Mouse (Mus musculus): ENCODE results near the gene Olfr58. TPM values are rescaled to one million over a fixed set of nuclear protein-coding genes. Genes with fewer than 3 reads are reported as not detected.
"Not testable (repeated sequence)": the region's sequence is repeated elsewhere in the genome, so short reads cannot be mapped to it uniquely, and the experiment has no call there.

Gene Olfr58
- not detected for total RNA-seq (2021)

DNA sequence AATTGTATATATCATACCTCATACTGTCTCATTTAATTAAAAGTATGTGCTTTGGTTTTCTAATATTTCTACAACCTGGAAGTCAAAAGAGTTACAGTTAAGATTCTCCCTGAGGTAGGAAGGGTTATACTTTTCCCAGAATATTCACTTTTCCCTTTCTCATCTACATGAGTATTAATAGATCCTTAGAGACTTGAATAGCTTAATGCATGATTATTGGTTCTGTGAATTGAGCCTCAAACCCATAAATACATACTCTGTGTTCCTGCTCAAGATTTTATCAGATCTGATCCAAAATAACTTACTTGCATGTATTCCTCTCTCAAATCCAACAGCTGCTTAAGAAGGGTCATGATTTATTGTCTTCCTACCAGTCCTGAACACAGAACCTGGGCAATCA lies at the start of gene Olfr58:
Gene Olfr58 (plus strand): TSS at position 301 of the 400 bp plus-strand sequence.
- DNase-seq (ENCODE audit: extremely low spot score in 1 of 2, low spot score in 1 of 2) = no peak

GRCm38 (mm10) chr9:19769136-19769535 lies 10.9 kb upstream of the Olfr58 start:
- DNase-seq (ENCODE audit: extremely low spot score in 1 of 2, low spot score in 1 of 2) = no peak

DNA sequence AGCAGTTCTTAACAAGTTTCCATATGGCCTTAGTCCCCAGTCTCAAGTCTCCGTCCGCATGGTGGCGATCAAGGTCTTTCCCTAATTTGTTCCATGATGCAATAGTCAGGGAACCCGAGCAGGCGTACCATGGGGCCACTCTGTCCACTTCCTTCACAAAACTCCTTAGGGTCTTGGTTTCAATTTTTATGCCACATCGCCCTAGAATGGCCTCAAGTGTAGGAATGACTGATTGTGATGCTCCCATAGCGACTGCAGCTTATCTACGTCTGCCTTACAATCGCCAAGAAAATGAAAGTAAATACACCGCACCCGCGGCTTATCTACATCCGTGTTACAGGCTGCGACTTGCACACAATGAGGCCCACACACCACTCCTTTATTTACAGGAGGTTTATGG lies 10.4 kb upstream of the Olfr58 start:
- DNase-seq (ENCODE audit: extremely low spot score in 1 of 2, low spot score in 1 of 2) = no peak

- no peak for DNase-seq (ENCODE audit: extremely low spot score in 1 of 2, low spot score in 1 of 2)
These were observed 22.9 kb downstream of the Olfr58 start for GRCm38 (mm10) chr9:19803000-19803399.

DNA sequence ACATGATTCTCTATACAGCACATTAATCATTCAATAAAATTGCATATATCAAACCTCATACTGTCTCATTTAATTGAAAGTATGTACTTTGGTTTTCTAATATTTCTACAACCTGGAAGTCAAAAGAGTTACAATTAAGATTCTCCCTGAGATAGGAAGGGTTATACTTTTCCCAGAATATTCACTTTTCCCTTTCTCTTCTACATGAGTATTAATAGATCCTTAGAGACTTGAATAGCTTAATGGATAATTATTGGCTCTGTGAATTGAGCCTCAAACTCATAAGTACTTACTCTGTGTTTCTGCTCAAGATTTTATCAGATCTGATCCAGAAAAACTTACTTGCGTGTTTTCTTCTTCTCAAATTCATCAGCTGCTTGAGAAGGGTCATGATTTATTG lies 24.5 kb downstream of the Olfr58 start, which contains the start of gene Olfr859:
Gene Olfr859 (plus strand): TSS at position 301 of the 400 bp plus-strand sequence.
- not testable (repeated sequence) for DNase-seq (ENCODE audit: extremely low spot score in 1 of 2, low spot score in 1 of 2)

Other genes with a start within 250 kb of the Olfr58 start
- gene Olfr853, start 239.2 kb upstream of the Olfr58 start, total RNA-seq (2021) = not detected
- not detected for gene Olfr854, start 212.9 kb upstream of the Olfr58 start, total RNA-seq (2021)
- gene Olfr855, start 197.7 kb upstream of the Olfr58 start, total RNA-seq (2021) = not detected
- 10 to 100 TPM; 20.7 to 21.7 TPM for gene Zfp317, start 158.2 kb upstream of the Olfr58 start, total RNA-seq (2021)
- gene Olfr857, start 70.8 kb upstream of the Olfr58 start, total RNA-seq (2021) = not detected
- not detected for gene Olfr859, start 24.6 kb downstream of the Olfr58 start, total RNA-seq (2021)
- not detected for gene Olfr860, start 69.5 kb downstream of the Olfr58 start, total RNA-seq (2021)
- not detected for gene Olfr862, start 107.7 kb downstream of the Olfr58 start, total RNA-seq (2021)
- not detected for gene Olfr77, start 136.6 kb downstream of the Olfr58 start, total RNA-seq (2021)
- gene Olfr866, start 247.8 kb downstream of the Olfr58 start, total RNA-seq (2021) = not detected